Mouse (Mus musculus): ENCODE measurements at regions not wholly inside any gene's neighbourhood (a gene's known extent, or its start where the extent isn't known, plus 50 kb on each side); places are given as distances from the start of the nearest gene placed in this dataset.

GRCm38 (mm10) chr1:150216672-150217071 lies 102.5 kb upstream of the Pdc start:
- TF ChIP-seq CTCF (IDR thresholded peaks at IDR 0.05; ENCODE audit: extremely low read depth, insufficient read depth, low read length) = no peak
- TF ChIP-seq POLR2A (IDR thresholded peaks at IDR 0.05; ENCODE audit: extremely low read depth, insufficient read depth, low read length) = no peak

Measured in cortical plate, adult 2 months (tissue).